Mouse (Mus musculus): ENCODE data around the gene Stk26.

Gene Stk26

DNA sequence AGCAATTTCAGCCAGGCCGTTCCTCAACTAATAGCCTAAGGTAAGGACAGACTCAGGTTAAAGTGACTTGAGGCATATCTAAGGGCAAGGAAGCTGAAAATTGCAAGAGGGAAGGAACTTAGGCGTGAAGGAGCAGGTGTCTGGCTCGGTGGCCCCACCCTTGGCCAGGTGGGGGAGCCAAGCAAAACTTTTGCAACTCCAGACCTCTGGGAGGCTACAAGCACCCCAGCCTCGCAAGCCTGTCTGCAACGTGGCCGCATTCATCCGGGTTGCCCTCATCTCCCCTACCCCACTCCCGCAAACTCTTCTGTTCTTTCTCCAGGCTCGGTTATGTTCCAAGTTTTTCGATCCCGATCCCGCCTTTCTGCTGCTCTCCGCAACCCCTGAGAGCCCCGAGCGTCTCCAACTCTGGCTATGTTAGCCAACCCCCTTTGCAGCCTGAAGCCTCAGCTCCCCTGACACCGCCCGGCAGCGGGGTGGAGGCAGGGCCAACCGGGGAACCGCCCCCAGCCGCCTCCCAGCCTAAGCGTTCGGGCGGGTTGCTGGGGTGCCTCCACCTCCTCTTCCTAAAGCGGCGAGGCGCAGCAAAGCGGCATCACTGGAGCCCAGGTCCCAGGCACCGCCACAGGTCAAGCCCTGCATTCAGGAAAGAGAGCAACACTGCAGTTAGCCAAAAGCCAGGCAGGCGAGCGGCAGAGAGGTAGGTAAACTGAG is at the start of gene Stk26:
Stk26 (plus strand) TSS at position 201 of the 714 bp plus-strand sequence.
- ATAC-seq (ENCODE audit: insufficient number of reproducible peaks, low FRiP score, low TSS enrichment): 0 out of 2 replicates have a peak, but pooled peaks have one; percentile 40

DNA sequence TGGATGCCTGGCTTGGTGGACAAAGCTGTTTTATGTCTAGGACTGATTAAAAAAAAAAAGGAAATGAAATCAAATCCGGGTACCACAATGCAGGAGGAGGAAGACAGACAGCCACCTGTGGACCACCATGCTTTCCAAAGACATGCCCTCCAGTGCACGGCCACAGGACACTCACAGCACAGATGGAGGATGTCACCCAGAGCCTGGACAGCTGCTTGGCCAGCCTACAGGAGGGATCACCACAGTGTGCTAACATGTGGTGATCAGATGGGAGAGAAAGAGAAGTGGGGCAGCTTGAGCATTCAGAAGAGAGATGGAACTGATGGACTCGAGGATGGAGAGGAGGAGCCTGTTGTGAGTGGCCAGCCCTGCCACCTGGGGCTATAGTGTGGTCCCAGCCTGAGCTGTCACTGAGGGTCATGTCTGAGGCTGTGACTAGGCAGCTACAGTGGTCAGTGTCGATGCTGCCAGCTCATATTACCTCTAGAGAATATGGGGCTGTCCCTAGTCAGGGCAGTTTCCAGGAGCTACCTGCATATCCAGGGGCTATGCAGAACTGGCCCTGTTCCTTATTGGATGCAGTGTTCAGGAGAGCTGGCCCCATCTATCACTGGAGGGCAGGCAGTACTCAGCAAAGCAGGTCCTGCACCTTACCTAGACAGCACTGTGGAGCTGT is 47.7 kb upstream of the Stk26 start:
- ATAC-seq (ENCODE audit: insufficient number of reproducible peaks, low FRiP score, low TSS enrichment): no peak

DNA sequence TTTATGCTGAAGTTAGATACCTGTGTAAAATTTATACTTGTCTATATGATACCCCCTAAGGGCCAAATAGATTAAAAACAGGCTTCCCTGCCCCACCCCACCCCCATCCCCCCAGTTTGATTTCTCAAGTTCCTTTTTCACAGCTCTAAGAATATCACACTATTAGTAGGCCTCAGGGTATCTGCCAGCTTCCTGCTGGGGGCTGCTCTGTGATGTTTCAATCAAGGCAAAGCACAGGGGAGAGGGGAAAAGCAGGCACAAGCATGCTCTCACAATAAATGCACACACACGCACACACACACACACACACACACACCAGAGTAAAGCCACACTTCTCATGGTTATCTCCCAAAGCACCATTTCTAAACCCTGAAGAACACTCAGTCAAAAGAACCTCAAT is 43.0 kb upstream of the Stk26 start:
- no peak for ATAC-seq (ENCODE audit: insufficient number of reproducible peaks, low FRiP score, low TSS enrichment)

GRCm38 (mm10) chrX:50798571-50798970 is 42.3 kb upstream of the Stk26 start:
- no peak for ATAC-seq (ENCODE audit: insufficient number of reproducible peaks, low FRiP score, low TSS enrichment)

DNA sequence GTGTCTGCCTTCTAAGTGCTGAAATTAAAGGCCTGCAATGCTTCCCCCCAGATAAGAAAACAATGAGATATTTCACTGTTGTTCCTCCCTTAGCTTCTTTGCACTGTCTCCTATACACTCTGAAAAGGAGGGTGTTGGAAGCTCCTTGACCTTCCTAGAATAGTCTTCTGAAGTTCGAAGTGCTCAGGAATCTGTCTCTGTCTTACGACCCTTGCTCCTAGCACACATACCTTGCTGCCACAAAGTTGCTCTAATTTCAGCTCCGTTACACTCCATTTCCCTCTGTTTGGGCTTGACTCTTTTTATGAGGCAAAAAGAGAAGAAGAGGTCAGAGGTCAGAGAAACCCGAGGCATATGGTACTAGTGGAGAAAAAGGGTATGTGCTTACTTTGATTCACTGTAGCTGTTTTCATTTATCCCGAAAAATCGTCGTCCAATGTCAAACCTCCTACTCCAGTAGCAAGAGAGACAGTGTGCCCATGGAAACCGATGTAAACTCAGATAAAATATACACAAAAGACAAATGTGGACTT is 41.1 kb upstream of the Stk26 start:
- ATAC-seq (ENCODE audit: insufficient number of reproducible peaks, low FRiP score, low TSS enrichment): no peak

DNA sequence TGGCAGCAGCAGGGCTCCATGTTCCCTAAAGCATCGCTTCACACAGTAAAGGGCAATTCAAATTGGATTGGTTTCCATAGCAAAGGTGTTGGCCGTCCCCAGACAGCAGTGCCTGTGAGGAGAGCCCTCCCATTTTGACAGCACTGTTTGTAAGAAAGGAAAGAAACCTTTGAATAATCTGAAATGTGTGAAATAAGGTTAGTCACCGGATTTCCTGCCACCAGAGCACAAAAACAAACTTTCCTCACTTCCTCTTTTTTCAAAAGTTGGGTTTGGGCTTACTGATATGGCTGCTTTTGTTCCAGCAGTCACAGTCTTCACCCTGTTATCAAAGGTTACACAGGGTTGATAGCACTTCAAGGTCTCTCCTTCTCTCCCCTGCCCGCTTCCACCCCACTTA is 35.2 kb upstream of the Stk26 start:
- no peak for ATAC-seq (ENCODE audit: insufficient number of reproducible peaks, low FRiP score, low TSS enrichment)

DNA sequence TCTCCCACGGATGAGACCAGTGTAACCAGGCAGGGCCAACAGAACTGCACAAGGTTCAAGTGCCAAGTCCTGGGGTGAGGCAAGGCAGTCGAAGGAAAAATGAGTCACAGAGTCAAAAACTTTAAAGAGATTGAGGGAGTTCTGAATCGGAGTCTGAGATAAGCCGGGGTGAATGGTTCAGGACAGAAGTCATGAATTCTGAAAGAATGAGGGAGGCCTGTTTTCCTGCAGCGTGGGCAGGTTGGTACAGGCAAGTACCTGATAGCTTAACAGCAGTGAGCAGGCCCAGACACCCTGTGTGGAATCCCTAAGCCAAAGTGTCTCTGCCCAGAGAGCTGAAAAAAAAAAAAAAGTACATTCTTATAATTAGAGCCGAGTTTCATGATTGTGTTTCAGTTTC is 17.0 kb upstream of the Stk26 start:
- ATAC-seq (ENCODE audit: insufficient number of reproducible peaks, low FRiP score, low TSS enrichment): no peak

DNA sequence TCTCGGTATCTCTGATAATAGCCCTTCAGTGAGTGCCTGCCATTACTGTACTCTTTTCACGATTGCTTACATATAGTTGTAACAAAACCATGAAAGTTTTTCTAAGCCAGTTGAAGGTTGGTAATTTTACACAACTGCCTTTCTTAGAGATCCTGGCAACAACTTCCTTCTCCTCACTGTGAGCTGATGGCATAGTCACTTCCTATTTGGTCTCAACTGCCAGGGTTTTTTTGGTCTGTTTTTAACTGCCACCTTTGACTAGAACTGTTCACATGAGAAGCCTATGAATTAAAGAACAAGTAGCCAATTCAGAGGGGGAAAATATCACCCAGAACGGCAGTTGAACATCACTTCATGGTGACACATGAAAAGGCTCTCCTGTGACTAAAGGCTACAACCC is 5.3 kb upstream of the Stk26 start:
- no peak for ATAC-seq (ENCODE audit: insufficient number of reproducible peaks, low FRiP score, low TSS enrichment)

- ATAC-seq (ENCODE audit: insufficient number of reproducible peaks, low FRiP score, low TSS enrichment): no peak
Measured at GRCm38 (mm10) chrX:50836029-50836691, 4.7 kb upstream of the Stk26 start.

DNA sequence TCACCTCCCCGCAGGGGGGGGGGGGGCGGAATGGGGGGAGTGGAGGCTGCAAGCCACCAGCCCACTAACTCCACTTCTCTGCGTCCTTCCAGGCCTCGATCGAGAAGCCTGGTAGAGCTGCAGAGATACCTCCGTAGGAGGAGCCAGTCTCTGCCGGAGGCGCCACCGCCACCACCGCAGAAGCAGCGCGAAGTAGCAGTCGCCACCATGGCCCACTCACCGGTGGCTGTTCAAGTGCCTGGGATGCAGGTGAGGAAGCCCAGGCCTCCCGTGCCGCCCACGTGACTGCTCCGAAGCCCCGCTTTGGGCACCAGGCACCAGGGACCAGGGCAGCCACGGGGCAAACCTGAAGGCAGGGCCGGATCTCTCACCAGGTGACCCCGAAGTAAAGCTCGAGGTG is 740 bp downstream of the Stk26 start:
- ATAC-seq (ENCODE audit: insufficient number of reproducible peaks, low FRiP score, low TSS enrichment): peak; percentile 49; the same call in 1 of the 2 replicates

GRCm38 (mm10) chrX:50842046-50842445 is 1.2 kb downstream of the Stk26 start:
- ATAC-seq (ENCODE audit: insufficient number of reproducible peaks, low FRiP score, low TSS enrichment): no peak

GRCm38 (mm10) chrX:50850428-50851184 is 9.8 kb downstream of the Stk26 start:
- ATAC-seq (ENCODE audit: insufficient number of reproducible peaks, low FRiP score, low TSS enrichment): no peak

DNA sequence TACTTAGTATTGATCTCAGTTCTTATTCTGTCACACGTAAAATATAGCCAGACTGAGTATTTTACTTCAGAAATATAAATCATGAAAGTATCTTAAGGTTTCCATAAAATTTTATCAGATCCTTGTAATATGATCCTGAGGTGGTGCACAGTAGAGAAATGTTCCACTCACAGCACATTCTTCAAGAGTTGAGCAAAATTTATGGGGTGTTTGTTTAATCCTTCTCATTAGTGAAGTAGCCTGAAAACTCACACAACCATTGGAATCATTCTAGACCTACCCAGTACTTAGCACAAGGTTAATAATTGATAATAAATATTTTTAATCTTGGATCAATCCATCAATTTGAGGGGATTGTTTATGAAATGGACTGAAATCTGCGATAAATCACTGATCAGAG is 22.9 kb downstream of the Stk26 start:
- no peak for ATAC-seq (ENCODE audit: insufficient number of reproducible peaks, low FRiP score, low TSS enrichment)

DNA sequence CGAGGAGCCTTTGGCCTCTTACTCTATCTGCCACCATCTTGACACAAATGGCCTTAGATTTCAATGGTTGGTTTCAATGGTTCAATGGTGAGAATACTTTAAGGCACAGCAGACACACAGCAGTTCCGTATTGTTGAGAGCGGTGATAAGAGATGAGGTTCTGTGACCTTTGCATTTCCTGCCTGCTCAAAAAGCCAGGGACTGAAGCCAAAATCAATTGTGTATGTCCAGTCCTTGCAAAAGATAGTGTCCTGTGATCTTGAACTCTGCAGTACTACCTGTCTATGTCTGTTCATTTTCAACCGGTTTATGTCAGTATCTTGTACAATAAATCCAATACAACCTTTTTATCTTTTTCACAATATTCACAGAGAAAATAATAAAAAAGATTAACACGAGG is 23.9 kb downstream of the Stk26 start:
- ATAC-seq (ENCODE audit: insufficient number of reproducible peaks, low FRiP score, low TSS enrichment): no peak

DNA sequence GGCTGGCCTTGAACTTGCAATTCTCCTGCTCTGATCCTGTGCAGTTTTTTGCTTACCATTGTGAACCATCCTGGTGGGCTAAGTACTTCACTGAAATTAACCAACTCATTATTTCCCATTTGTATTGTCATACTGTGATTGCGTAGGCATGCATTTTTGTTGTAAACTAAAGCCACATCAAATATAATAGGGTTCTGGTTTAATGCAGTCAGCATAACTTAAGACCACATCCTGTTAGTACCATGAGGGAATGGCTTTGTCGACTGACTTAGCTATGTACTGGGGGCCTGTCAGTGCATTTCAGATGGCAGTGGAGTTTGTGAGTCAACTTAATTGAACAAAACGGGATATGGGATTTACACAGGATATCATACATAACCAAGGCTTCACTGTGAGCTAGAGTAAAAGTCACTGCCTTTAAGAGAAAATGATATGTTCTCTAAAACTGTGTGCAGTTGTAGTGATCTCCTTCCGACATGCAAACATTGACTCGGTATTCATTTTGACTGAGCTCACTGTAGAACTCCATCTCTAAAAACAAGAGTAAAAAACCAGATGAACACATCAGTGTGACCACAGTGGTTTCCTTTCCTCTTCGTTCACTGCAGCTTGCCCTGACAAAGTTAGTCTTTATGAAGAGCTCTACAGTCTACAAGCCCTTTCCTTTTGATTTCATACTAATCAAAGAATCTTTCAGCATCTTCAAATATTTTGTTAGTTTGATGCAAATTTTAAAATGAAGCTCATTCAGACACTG is 33.6 kb downstream of the Stk26 start:
- no peak for ATAC-seq (ENCODE audit: insufficient number of reproducible peaks, low FRiP score, low TSS enrichment)

DNA sequence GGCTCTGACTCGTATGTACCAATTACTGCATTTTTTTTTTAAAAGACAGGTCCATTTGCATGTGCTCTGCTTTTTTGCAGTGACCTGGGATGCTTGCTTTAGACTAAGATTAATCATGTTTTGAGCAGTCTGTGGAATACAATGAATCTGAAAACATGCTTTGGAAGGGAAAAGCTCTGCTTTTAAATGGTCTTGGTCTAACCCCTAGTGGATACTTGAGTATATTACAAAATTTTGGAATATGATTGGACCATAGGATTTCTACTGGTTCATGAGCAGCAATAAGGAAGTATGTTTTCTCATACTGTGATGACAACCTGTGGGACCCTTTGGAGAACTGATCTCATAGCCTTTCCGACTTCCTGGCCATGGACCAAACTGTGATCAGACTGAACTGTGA is 47.2 kb downstream of the Stk26 start:
- ATAC-seq (ENCODE audit: insufficient number of reproducible peaks, low FRiP score, low TSS enrichment): no peak

DNA sequence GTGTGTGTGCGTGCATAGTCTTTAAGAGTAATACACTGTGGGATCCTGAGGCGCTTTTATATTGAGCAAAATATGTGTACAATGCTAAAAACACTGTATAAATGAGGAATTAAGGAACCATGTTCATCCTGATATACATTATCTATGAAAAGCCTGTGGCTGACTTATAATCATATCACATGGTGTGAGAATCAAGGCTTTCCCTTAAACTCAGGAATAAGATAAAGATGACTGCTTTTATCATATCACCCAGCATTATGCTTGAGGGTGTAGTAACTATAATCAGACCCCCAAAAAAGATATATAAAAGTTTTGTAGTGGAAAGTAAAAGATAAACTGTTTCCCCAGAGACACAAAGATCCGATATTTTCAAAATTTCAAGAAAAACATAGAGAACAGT is 62.6 kb downstream of the Stk26 start:
- no peak for ATAC-seq (ENCODE audit: insufficient number of reproducible peaks, low FRiP score, low TSS enrichment)

DNA sequence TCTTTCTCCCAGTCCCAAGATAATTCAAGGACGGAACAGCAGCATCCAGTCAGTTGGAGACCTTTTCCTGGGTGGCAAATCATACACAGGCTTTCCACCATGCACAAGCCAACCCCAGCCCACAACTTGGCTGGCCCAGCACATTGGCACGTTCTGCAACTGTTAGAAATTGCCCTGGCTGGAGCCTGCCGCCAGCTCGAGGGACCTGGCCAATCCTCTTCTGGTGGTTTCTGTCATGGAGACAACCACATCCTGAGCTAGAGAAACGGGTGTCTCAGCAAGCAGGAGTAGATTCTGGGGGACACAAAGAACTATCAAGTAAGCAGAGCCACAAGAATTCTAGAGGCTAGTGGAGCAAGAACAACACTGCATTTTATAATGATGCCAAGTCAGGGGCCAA is 69.1 kb downstream of the Stk26 start:
- ATAC-seq (ENCODE audit: insufficient number of reproducible peaks, low FRiP score, low TSS enrichment): no peak

GRCm38 (mm10) chrX:50917389-50917788 is 76.5 kb downstream of the Stk26 start:
- ATAC-seq (ENCODE audit: insufficient number of reproducible peaks, low FRiP score, low TSS enrichment): no peak

DNA sequence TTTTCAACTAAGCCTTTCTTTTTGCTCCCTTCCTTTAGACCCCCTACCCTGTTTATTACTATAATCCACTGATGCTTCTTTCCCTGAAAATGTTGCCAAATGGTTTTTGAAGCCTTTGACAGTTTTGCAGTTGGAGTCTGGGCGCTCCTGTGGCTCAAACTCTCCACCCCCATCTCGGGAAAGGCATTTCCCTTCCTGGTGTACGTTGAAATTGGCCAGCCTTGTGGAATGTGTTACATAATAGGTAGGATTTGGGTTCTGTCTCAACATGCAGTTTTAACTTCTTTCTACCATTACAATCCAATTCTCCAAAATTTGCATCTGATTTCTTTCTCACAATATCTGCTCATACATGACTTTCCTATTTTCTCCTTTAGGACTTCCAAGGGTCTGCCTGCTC is 77.9 kb downstream of the Stk26 start:
- ATAC-seq (ENCODE audit: insufficient number of reproducible peaks, low FRiP score, low TSS enrichment): no peak

Data from cerebellum, adult (tissue).